Mouse (Mus musculus): Measurements from ENCODE around the gene Nr5a2. TPM values are rescaled to one million over a fixed set of nuclear protein-coding genes. Genes with fewer than 3 reads are reported as not detected.

Gene Nr5a2
- 0.08 TPM in 1 of 2 replicates, not detected in the other for polyA plus RNA-seq (2012; rRNA removed)

DNA sequence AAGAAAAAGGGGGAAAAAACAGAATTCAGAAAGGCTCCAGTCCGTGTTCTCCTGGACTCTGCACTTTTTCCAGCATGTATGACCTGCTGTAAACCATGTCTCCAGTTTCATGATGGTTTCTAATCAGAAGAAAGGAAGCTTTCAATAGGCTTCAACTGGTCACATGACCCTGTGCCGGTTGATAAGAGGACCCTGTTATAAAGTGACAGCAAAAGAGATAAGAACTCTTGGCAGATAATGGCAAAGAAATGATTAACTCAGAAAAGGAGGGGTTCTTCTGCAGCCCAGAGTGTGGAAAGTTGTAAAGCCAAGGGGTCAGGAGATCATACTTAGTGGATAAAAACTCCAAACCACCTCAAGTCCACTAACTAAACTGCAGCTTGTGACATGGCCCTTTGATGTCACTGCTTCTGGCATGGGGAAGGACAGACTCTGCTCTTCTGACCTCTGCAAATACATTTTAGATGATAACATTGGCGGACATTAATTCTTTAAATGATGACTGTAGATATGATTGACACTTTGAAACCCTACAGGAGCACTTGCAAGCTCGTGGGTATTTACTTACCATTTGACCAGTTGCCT lies at the start of gene Nr5a2:
TSS of gene Nr5a2 (minus strand) at position 21 of the 585 bp plus-strand sequence.
- Histone ChIP-seq H3K4me3 (ENCODE audit: insufficient read depth, low read length) (no peak within 1 kb of the TSS), H3K27ac (ENCODE audit: insufficient read depth, low read length) (no peak within 1 kb of the TSS), H3K4me1 (ENCODE audit: control insufficient read depth, insufficient read depth, low read length) (no peaks in the 10 kb centered on the region)
- TF ChIP-seq CTCF (IDR thresholded peaks at IDR 0.05; ENCODE audit: extremely low read depth, insufficient read depth, low read length) (no peak), POLR2A (IDR thresholded peaks at IDR 0.05; ENCODE audit: extremely low read depth, insufficient read depth, low read length) (no peak)

DNA sequence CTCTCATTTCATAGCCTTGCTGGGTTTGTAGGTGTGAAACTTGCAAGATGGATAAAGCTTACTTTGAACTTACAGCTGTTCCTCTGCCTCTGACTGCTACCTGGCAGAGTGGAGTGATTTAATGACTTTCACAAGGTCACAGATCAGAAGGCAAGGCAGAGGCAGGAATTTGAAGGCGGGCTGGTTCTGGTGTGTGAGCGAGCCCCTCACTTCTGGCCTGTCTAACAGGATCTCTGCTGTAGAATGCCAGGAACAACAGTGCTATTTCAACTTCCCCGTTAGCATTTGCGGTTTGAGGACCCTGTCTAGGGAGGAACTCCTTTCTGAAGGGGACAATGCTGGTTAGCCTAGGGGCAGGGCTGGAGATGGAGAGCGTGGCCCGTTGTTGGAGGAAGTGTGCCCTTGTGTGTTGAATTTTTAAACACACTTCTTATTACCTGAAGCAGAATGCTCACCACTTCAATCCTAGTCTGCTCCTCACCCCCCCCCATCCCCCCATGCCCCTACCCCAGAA lies 48.5 kb upstream of the Nr5a2 start:
- no peak overlapping the region for H3K27ac ChIP-seq (ENCODE audit: insufficient read depth, low read length)
- no peak overlapping the region for H3K4me3 ChIP-seq (ENCODE audit: insufficient read depth, low read length)
- no peaks in the 10 kb centered on the region for H3K4me1 ChIP-seq (ENCODE audit: control insufficient read depth, insufficient read depth, low read length)
- TF ChIP-seq CTCF (IDR thresholded peaks at IDR 0.05; ENCODE audit: extremely low read depth, insufficient read depth, low read length) (no peak), POLR2A (IDR thresholded peaks at IDR 0.05; ENCODE audit: extremely low read depth, insufficient read depth, low read length) (no peak)

DNA sequence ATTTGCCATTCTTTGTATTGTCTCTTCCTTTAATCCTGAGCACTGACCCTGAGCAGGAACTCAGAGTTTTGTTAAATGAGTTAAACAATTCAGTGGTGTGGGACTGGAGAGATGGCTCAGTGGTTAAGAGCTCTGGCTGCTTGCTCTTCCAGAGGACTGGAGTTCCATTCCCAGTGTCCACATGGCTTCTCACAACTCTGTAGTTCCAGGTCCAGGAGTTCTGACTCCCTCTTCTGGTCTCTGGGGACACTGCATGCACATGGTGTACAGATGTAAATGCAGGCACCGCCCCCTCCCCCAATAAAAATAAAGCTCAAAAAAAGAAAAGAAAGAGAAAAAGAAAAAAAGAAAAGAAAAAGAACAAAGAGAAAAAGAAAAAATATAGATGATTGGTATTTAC lies 43.6 kb upstream of the Nr5a2 start:
- Histone ChIP-seq H3K27ac (ENCODE audit: insufficient read depth, low read length) (no peak overlapping the region), H3K4me1 (ENCODE audit: control insufficient read depth, insufficient read depth, low read length) (no peaks in the 10 kb centered on the region), H3K4me3 (ENCODE audit: insufficient read depth, low read length) (no peak overlapping the region)
- no peak for TF ChIP-seq POLR2A (IDR thresholded peaks at IDR 0.05; ENCODE audit: extremely low read depth, insufficient read depth, low read length)
- no peak for TF ChIP-seq CTCF (IDR thresholded peaks at IDR 0.05; ENCODE audit: extremely low read depth, insufficient read depth, low read length)

DNA sequence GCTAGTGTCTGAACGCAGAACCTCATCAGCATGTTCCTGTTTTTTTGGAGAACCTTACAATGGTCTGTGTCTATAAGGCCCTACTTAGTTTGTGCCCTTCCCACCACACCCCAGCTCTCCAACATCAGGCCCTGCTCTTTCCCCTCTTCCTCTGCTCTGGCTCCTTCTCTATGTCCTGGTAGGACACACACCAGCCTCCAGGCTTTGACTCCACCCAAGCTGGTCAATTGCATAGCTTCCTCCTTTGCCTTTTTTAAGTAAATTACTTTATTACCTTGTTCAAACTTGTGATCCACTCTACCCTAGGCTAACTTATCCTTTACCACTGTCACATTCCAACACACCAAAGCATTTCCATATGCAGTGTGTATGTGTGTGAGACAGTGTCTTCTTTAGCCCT lies 42.9 kb upstream of the Nr5a2 start:
- Histone ChIP-seq H3K4me1 (ENCODE audit: control insufficient read depth, insufficient read depth, low read length) (no peaks in the 10 kb centered on the region), H3K4me3 (ENCODE audit: insufficient read depth, low read length) (no peak overlapping the region), H3K27ac (ENCODE audit: insufficient read depth, low read length) (no peak overlapping the region)
- no peak for TF ChIP-seq CTCF (IDR thresholded peaks at IDR 0.05; ENCODE audit: extremely low read depth, insufficient read depth, low read length)
- no peak for TF ChIP-seq POLR2A (IDR thresholded peaks at IDR 0.05; ENCODE audit: extremely low read depth, insufficient read depth, low read length)

DNA sequence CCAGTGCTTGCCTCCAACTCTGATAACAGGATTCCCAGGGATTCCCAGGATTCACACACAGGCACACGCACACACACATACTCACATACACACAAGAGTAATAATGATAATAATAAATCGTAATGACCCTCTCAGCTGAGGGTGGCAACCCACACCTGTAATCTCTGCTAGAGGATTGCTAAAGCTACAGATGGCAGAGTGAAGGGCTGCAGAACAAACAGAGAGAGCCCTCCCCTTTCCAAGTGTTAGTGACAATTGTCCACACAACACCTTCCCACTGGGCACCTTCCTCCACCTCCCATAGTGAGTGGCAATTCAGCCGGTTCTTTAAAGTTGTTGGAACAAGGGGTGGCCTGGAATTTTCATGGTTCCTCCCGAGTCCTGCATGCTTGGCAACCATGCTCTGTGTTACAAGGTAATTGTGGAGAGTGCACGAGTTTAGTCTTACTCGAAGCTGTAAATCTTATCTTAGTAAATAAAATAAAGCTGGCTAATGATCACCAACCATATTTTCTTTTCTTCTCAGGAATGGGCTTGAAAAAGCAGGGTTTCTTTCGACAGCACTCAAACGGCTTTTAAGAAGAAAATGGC lies 31.6 kb upstream of the Nr5a2 start:
- TF ChIP-seq CTCF (IDR thresholded peaks at IDR 0.05; ENCODE audit: extremely low read depth, insufficient read depth, low read length) (no peak), POLR2A (IDR thresholded peaks at IDR 0.05; ENCODE audit: extremely low read depth, insufficient read depth, low read length) (no peak)
- Histone ChIP-seq H3K27ac (ENCODE audit: insufficient read depth, low read length) (no peak overlapping the region), H3K4me1 (ENCODE audit: control insufficient read depth, insufficient read depth, low read length) (no peaks in the 10 kb centered on the region), H3K4me3 (ENCODE audit: insufficient read depth, low read length) (no peak overlapping the region)

DNA sequence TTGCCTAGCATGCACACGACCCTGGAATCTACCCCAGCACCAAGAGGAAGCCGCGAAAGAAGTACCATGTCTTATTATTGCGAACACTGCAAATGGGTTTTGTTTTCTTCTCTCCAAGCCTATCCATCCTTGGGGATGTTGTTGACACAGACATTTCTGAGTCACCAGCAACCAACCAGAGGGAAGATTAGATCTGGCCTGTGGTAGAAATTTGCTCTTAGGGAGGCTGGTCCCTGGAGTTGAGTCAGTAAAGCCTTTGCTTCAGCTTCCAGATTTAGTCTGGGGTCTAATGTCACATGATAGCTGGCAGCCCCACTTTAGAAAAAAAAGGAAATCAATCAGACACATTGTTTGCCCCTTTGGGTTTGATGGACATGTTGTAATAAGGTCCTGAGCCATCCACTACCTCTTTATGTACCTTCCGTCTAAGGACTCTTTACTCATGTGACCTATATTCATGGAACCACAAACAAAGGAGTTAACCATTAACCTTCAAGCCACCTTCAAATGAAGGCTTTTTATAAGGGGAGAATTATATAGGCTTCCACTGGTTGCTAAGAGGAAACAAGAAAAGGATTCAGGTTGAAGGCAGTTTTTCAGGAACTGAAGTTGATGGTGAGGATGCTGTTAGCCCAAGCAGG lies 20.1 kb upstream of the Nr5a2 start:
- H3K27ac ChIP-seq (ENCODE audit: insufficient read depth, low read length), result no peak overlapping the region
- no peaks in the 10 kb centered on the region for H3K4me1 ChIP-seq (ENCODE audit: control insufficient read depth, insufficient read depth, low read length)
- TF ChIP-seq POLR2A (IDR thresholded peaks at IDR 0.05; ENCODE audit: extremely low read depth, insufficient read depth, low read length), result no peak
- TF ChIP-seq CTCF (IDR thresholded peaks at IDR 0.05; ENCODE audit: extremely low read depth, insufficient read depth, low read length), result no peak
- H3K4me3 ChIP-seq (ENCODE audit: insufficient read depth, low read length), result no peak overlapping the region

DNA sequence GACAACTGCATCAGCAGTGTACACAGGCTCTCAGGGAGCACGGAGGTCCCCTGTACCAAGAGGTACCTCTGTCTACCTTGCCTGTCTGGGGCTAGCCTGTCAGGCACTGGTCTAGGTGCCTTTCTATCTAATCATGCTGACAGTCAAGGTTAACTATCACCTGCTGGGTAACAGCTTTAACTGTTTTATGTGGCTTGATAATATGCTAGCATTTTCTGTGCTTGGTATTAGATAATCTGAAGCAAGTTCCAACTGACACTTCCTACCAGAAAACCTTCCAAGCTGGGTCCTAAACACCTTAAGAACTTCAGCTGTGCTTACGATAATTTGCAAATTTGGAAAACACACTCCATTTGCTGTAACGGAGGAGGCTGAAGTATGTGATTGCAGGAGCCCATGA lies 17.6 kb upstream of the Nr5a2 start:
- no peak for TF ChIP-seq POLR2A (IDR thresholded peaks at IDR 0.05; ENCODE audit: extremely low read depth, insufficient read depth, low read length)
- TF ChIP-seq CTCF (IDR thresholded peaks at IDR 0.05; ENCODE audit: extremely low read depth, insufficient read depth, low read length), result no peak
- H3K27ac ChIP-seq (ENCODE audit: insufficient read depth, low read length), result no peak overlapping the region
- no peak overlapping the region for H3K4me3 ChIP-seq (ENCODE audit: insufficient read depth, low read length)
- H3K4me1 ChIP-seq (ENCODE audit: control insufficient read depth, insufficient read depth, low read length), result no peaks in the 10 kb centered on the region

DNA sequence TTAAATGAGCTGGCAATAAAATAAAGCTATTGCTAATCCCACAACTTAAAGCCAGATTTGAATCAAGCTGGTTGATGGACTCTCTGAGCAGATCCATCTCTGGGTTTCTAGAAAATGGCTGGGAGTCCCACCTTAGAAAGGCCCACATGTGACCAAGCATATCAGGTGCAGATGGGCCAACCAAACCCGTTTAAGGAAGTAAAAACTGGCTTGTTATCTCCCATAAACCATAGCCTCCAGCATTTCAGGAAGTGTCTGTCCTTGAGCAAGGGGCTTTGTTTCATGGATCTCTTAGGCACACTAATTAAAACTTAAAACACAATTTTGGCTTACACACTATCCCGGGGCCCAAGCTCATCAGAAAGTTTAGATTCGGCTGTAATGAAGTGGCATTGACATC lies 13.8 kb upstream of the Nr5a2 start:
- Histone ChIP-seq H3K27ac (ENCODE audit: insufficient read depth, low read length) (no peak overlapping the region), H3K4me3 (ENCODE audit: insufficient read depth, low read length) (no peak overlapping the region), H3K4me1 (ENCODE audit: control insufficient read depth, insufficient read depth, low read length) (no peaks in the 10 kb centered on the region)
- no peak for TF ChIP-seq POLR2A (IDR thresholded peaks at IDR 0.05; ENCODE audit: extremely low read depth, insufficient read depth, low read length)

DNA sequence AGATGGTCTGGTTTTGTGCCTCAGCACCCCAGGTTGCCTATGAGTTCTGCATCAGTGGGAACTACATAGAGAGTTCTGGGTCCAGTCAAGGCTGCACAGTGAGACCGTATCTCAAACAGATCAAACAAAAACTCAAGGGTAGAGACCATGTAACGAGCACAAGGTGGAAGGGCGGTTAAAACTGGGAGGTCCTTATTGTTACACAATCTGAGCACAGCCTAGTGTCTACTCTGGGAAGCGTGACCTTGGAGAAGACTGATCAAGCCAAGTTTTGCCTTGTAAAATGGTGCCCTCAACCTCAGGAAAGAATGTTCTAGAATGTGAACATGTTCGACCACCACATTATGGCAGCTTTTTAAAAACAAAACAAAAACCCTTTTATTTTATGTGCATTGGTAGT lies 12.8 kb upstream of the Nr5a2 start:
- Histone ChIP-seq H3K27ac (ENCODE audit: insufficient read depth, low read length) (no peak overlapping the region), H3K4me1 (ENCODE audit: control insufficient read depth, insufficient read depth, low read length) (no peaks in the 10 kb centered on the region), H3K4me3 (ENCODE audit: insufficient read depth, low read length) (no peak overlapping the region)
- TF ChIP-seq CTCF (IDR thresholded peaks at IDR 0.05; ENCODE audit: extremely low read depth, insufficient read depth, low read length), result no peak
- no peak for TF ChIP-seq POLR2A (IDR thresholded peaks at IDR 0.05; ENCODE audit: extremely low read depth, insufficient read depth, low read length)

DNA sequence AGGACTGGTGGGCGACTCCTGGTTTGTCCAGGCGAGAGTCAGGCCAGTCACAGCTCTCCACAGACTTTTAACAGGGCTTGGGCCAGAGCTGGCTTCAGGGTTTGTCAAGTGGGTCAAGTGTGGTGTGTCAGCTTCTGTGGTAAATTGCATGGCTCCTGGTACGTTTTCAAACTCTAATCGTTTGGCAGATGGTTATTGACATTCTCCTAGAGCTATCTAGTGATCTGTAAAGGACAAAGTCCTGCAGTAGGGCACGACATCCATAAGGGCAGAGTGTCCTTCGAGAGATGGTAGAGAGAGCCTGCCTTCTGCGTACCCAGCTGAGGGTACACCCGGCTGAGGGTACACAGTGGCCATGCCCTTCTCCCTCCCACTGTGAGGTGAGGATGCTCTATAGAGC lies 10.7 kb upstream of the Nr5a2 start:
- Histone ChIP-seq H3K4me1 (ENCODE audit: control insufficient read depth, insufficient read depth, low read length) (no peaks in the 10 kb centered on the region), H3K4me3 (ENCODE audit: insufficient read depth, low read length) (no peak overlapping the region), H3K27ac (ENCODE audit: insufficient read depth, low read length) (no peak overlapping the region)
- TF ChIP-seq POLR2A (IDR thresholded peaks at IDR 0.05; ENCODE audit: extremely low read depth, insufficient read depth, low read length) (no peak), CTCF (IDR thresholded peaks at IDR 0.05; ENCODE audit: extremely low read depth, insufficient read depth, low read length) (no peak)
